Mouse (Mus musculus): ENCODE results near the gene Fbxl17. TPM values are rescaled to one million over a fixed set of nuclear protein-coding genes. Genes with fewer than 3 reads are reported as not detected.
A peak's percentile ranks its signal among the peaks of the same experiment; 100 is the strongest.

Fbxl17 gene
- polyA plus RNA-seq, 1 experiment from 2014 or later = 10.7 TPM

DNA sequence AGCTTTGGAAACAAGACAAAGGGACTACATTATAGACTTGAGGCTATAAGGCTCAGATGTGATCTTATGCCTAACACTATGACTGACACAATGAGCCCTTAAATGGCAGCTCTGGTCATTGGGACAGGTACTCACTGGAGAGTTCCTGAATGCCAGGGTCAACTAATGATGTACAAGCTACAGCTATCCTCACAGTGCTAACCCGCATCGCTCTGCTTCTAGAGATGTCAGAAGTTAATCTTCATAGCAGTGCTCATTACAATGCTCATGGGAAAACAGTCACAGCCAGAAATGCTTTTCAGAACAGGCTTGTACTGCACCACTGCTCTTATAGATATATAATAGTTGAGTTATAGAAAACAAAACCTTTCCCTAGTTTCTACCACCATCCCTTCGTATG lies 438.0 kb downstream of the Fbxl17 start:
- ATAC-seq (ENCODE audit: low read depth) = no peak
- Histone ChIP-seq H3K27me3 (replicated peaks; ENCODE audit: control insufficient read depth, insufficient read depth, low read length) (no peaks in the 10 kb centered on the region), H3K4me1 (ENCODE audit: control insufficient read depth, insufficient read depth, low read length) (no peaks in the 10 kb centered on the region), H3K4me3 (ENCODE audit: low read depth, low read length) (no peak overlapping the region), H3K27ac (replicated peaks; ENCODE audit: low read depth, low read length) (no peak overlapping the region), H3K4me2 (ENCODE audit: low read depth, low read length) (no peak overlapping the region), H3K9ac (ENCODE audit: low read depth, low read length) (no peak overlapping the region), H3K36me3 (ENCODE audit: control insufficient read depth, insufficient read depth, low read length) (no peaks in the 10 kb centered on the region), H3K9me3 (ENCODE audit: control insufficient read depth, low read length) (no peaks in the 10 kb centered on the region)
- WGBS = 84% methylated on average over 3 of the region's 3 CpGs
- no peak for DNase-seq (ENCODE audit: low spot score)

DNA sequence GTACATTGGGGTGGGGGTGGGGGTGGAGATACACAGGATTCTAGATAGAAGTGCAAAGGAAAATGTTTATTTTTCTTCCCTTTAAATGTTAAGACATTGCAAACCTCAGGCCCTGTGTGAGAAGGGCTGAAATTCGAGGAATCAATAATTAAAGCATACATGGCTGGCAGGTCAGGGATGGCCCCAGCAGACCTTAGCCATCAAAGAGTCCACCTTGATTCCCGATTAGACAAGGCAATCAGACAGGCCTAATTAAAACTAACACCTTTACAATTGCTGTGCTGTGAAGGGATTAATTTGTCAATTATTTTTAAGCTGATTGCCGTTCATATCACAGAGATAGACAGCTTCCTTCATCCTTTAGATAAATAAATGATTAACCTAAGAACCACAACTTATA lies 439.0 kb downstream of the Fbxl17 start:
- Histone ChIP-seq H3K4me3 (ENCODE audit: low read depth, low read length) (no peak overlapping the region), H3K9ac (ENCODE audit: low read depth, low read length) (no peak overlapping the region), H3K36me3 (ENCODE audit: control insufficient read depth, insufficient read depth, low read length) (no peaks in the 10 kb centered on the region), H3K9me3 (ENCODE audit: control insufficient read depth, low read length) (no peaks in the 10 kb centered on the region), H3K4me2 (ENCODE audit: low read depth, low read length) (no peak overlapping the region), H3K4me1 (ENCODE audit: control insufficient read depth, insufficient read depth, low read length) (no peaks in the 10 kb centered on the region), H3K27me3 (replicated peaks; ENCODE audit: control insufficient read depth, insufficient read depth, low read length) (no peaks in the 10 kb centered on the region), H3K27ac (replicated peaks; ENCODE audit: low read depth, low read length) (no peak overlapping the region)
- ATAC-seq (ENCODE audit: low read depth) (no peak), DNase-seq (ENCODE audit: low spot score) (no peak)
- WGBS = 57% methylated on average over 3 of the region's 3 CpGs

GRCm38 (mm10) chr17:63057740-63058388 lies 442.0 kb downstream of the Fbxl17 start:
- 74% methylated on average over 15 of the region's 15 CpGs for WGBS

DNA sequence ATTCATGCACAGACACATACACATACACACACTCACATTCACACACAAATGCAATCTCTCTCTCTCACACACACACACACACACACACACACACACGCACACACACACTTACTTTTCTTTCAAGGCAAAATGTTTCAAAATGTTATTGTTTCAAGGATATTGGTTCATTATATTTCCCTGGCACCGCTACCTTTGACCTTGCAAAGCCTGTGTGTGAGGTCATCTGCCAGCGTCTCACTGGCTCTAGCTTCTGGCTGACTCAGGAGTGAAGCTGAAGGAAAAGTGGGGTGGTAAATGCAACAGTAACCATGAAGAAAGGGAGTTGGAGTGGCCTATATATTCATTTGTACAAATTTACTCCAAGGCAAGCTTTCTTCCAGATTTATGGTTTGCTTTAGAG lies 442.8 kb downstream of the Fbxl17 start:
- H3K9ac ChIP-seq (ENCODE audit: low read depth, low read length) = no peak overlapping the region

More at GRCm38 (mm10) chr17:63057740-63058388, 442.0 kb downstream of the Fbxl17 start:
- DNase-seq (ENCODE audit: low spot score) = peak; percentile 60
- no peaks in the 10 kb centered on the region for H3K4me1 ChIP-seq (ENCODE audit: control insufficient read depth, insufficient read depth, low read length)
- H3K9me3 ChIP-seq (ENCODE audit: control insufficient read depth, low read length) = no peaks in the 10 kb centered on the region
- H3K36me3 ChIP-seq (ENCODE audit: control insufficient read depth, insufficient read depth, low read length) = no peaks in the 10 kb centered on the region
- H3K27me3 ChIP-seq (replicated peaks; ENCODE audit: control insufficient read depth, insufficient read depth, low read length) = no peaks in the 10 kb centered on the region
- no peak overlapping the region for H3K4me3 ChIP-seq (ENCODE audit: low read depth, low read length)
- no peak overlapping the region for H3K4me2 ChIP-seq (ENCODE audit: low read depth, low read length)
- no peak for ATAC-seq (ENCODE audit: low read depth)
- H3K27ac ChIP-seq (replicated peaks; ENCODE audit: low read depth, low read length) = no peak overlapping the region
- no peak overlapping the region for H3K9ac ChIP-seq (ENCODE audit: low read depth, low read length)

DNA sequence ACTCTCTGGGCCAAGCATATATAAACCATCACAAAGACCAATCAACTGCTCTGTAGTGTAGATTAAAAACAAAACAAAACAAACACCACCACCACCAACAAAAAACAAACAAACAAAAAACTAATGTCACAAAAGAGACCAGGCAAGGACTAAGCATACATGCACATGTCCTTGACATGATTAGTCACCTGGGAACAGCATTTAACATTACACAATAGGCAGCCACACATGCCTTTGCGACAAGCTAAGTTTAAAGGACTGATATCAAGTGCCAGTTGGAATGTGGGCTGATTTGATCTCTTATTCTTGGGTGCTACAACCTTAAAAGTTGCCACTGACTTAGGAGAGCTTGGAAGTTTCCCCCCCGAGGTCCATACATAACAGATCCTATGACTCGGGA lies 446.5 kb downstream of the Fbxl17 start:
- ATAC-seq (ENCODE audit: low read depth) (no peak), DNase-seq (ENCODE audit: low spot score) (no peak)
- Histone ChIP-seq H3K27ac (replicated peaks; ENCODE audit: low read depth, low read length) (no peak overlapping the region), H3K4me2 (ENCODE audit: low read depth, low read length) (no peak overlapping the region), H3K9me3 (ENCODE audit: control insufficient read depth, low read length) (no peaks in the 10 kb centered on the region), H3K36me3 (ENCODE audit: control insufficient read depth, insufficient read depth, low read length) (no peaks in the 10 kb centered on the region), H3K4me1 (ENCODE audit: control insufficient read depth, insufficient read depth, low read length) (no peaks in the 10 kb centered on the region), H3K9ac (ENCODE audit: low read depth, low read length) (no peak overlapping the region), H3K27me3 (replicated peaks; ENCODE audit: control insufficient read depth, insufficient read depth, low read length) (no peaks in the 10 kb centered on the region), H3K4me3 (ENCODE audit: low read depth, low read length) (no peak overlapping the region)
- 81% methylated on average over 3 of the region's 3 CpGs for WGBS

More for the DNA sequence above, 442.8 kb downstream of the Fbxl17 start:
- H3K9me3 ChIP-seq (ENCODE audit: control insufficient read depth, low read length) = no peaks in the 10 kb centered on the region
- H3K4me2 ChIP-seq (ENCODE audit: low read depth, low read length) = no peak overlapping the region
- no peaks in the 10 kb centered on the region for H3K4me1 ChIP-seq (ENCODE audit: control insufficient read depth, insufficient read depth, low read length)
- no peak for DNase-seq (ENCODE audit: low spot score)
- no peak overlapping the region for H3K4me3 ChIP-seq (ENCODE audit: low read depth, low read length)
- no peaks in the 10 kb centered on the region for H3K36me3 ChIP-seq (ENCODE audit: control insufficient read depth, insufficient read depth, low read length)
- H3K27ac ChIP-seq (replicated peaks; ENCODE audit: low read depth, low read length) = no peak overlapping the region
- H3K27me3 ChIP-seq (replicated peaks; ENCODE audit: control insufficient read depth, insufficient read depth, low read length) = no peaks in the 10 kb centered on the region
- 94% methylated on average over 3 of the region's 3 CpGs for WGBS
- ATAC-seq (ENCODE audit: low read depth) = no peak

DNA sequence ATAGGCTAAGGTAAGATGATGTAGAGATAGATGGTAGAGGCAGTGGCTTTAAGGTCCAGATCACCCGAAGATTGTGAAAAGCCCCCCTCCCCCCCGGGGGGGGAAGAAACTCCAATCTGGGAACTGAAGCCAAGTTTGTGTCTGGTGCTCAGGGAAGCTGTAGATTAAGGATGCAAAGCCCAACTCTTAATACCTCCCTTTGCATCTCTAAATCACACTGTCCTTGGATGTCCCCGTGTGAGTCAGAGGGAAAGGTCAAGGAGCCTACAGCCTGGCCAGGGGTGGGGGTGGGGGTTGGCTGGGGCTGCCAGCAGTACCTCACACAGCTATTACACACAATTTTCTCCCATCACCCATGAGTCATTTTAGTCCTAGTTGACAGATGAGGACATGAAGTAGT lies 453.4 kb downstream of the Fbxl17 start:
- 47% methylated on average over 3 of the region's 3 CpGs for WGBS
- no peak overlapping the region for H3K4me3 ChIP-seq (ENCODE audit: low read depth, low read length)
- H3K4me2 ChIP-seq (ENCODE audit: low read depth, low read length) = no peak overlapping the region
- H3K27ac ChIP-seq (replicated peaks; ENCODE audit: low read depth, low read length) = no peak overlapping the region
- H3K9ac ChIP-seq (ENCODE audit: low read depth, low read length) = no peak overlapping the region
- H3K27me3 ChIP-seq (replicated peaks; ENCODE audit: control insufficient read depth, insufficient read depth, low read length) = no peaks in the 10 kb centered on the region
- H3K4me1 ChIP-seq (ENCODE audit: control insufficient read depth, insufficient read depth, low read length) = 0 out of 2 replicates have a peak, but pooled peaks cover 3% of the 10 kb centered on the region
- ATAC-seq (ENCODE audit: low read depth) (no peak), DNase-seq (ENCODE audit: low spot score) (no peak)
- no peaks in the 10 kb centered on the region for H3K36me3 ChIP-seq (ENCODE audit: control insufficient read depth, insufficient read depth, low read length)
- peaks cover under 1% of the 10 kb centered on the region; the same call in 1 of the 2 replicates for H3K9me3 ChIP-seq (ENCODE audit: control insufficient read depth, low read length)

DNA sequence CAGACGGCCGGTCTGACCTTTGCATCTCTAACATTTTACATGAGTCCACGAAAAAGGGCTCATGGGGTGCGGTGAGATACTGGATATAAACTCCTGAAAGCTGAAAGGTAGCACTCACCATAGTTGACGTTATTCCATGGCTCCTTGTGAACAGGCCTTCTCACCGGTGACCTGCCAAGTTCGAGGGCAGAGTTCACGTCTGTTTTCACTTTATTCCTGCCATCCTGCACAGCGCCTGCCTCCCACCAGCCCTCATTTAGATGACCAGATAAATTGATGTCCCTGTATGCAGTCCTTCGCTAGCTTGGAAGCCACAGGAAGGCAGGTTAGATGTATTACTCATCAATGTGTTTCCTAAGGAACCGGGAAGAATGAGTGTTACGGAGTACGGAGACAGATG lies 454.5 kb downstream of the Fbxl17 start:
- 63% methylated on average over 13 of the region's 13 CpGs for WGBS
- no peaks in the 10 kb centered on the region for H3K36me3 ChIP-seq (ENCODE audit: control insufficient read depth, insufficient read depth, low read length)
- no peak overlapping the region for H3K27ac ChIP-seq (replicated peaks; ENCODE audit: low read depth, low read length)
- no peak for DNase-seq (ENCODE audit: low spot score)
- H3K27me3 ChIP-seq (replicated peaks; ENCODE audit: control insufficient read depth, insufficient read depth, low read length) = no peaks in the 10 kb centered on the region
- H3K4me3 ChIP-seq (ENCODE audit: low read depth, low read length) = no peak overlapping the region
- 0 out of 2 replicates have a peak, but pooled peaks cover 3% of the 10 kb centered on the region for H3K4me1 ChIP-seq (ENCODE audit: control insufficient read depth, insufficient read depth, low read length)
- no peak overlapping the region for H3K9ac ChIP-seq (ENCODE audit: low read depth, low read length)
- no peak overlapping the region for H3K4me2 ChIP-seq (ENCODE audit: low read depth, low read length)
- ATAC-seq (ENCODE audit: low read depth) = no peak
- H3K9me3 ChIP-seq (ENCODE audit: control insufficient read depth, low read length) = peaks cover 12% of the 10 kb centered on the region

- Histone ChIP-seq H3K27ac (replicated peaks; ENCODE audit: low read depth, low read length) (no peak overlapping the region), H3K4me1 (ENCODE audit: control insufficient read depth, insufficient read depth, low read length) (0 out of 2 replicates have a peak, but pooled peaks cover 3% of the 10 kb centered on the region), H3K9ac (ENCODE audit: low read depth, low read length) (no peak overlapping the region), H3K27me3 (replicated peaks; ENCODE audit: control insufficient read depth, insufficient read depth, low read length) (no peaks in the 10 kb centered on the region), H3K4me2 (ENCODE audit: low read depth, low read length) (no peak overlapping the region), H3K36me3 (ENCODE audit: control insufficient read depth, insufficient read depth, low read length) (no peaks in the 10 kb centered on the region), H3K4me3 (ENCODE audit: low read depth, low read length) (no peak overlapping the region), H3K9me3 (ENCODE audit: control insufficient read depth, low read length) (peaks cover 21% of the 10 kb centered on the region)
- 80% methylated on average over 9 of the region's 9 CpGs for WGBS
- no peak for ATAC-seq (ENCODE audit: low read depth)
- DNase-seq (ENCODE audit: low spot score) = no peak
These were observed 456.7 kb downstream of the Fbxl17 start for GRCm38 (mm10) chr17:63043046-63043675.

GRCm38 (mm10) chr17:63037562-63037961 lies 462.3 kb downstream of the Fbxl17 start:
- no peak for DNase-seq (ENCODE audit: low spot score)
- Histone ChIP-seq H3K4me3 (ENCODE audit: low read depth, low read length) (no peak overlapping the region), H3K9ac (ENCODE audit: low read depth, low read length) (no peak overlapping the region), H3K27me3 (replicated peaks; ENCODE audit: control insufficient read depth, insufficient read depth, low read length) (no peaks in the 10 kb centered on the region), H3K36me3 (ENCODE audit: control insufficient read depth, insufficient read depth, low read length) (no peaks in the 10 kb centered on the region), H3K4me2 (ENCODE audit: low read depth, low read length) (no peak overlapping the region), H3K4me1 (ENCODE audit: control insufficient read depth, insufficient read depth, low read length) (peaks cover 13% of the 10 kb centered on the region; the same call in 1 of the 2 replicates), H3K9me3 (ENCODE audit: control insufficient read depth, low read length) (peaks cover 21% of the 10 kb centered on the region), H3K27ac (replicated peaks; ENCODE audit: low read depth, low read length) (no peak overlapping the region)
- ATAC-seq (ENCODE audit: low read depth) = peak; percentile 57; the same call in 1 of the 2 replicates
- 69% methylated on average over 3 of the region's 3 CpGs for WGBS

Data from embryonic facial prominence, embryonic 14.5 days (tissue).